Mouse (Mus musculus) stomach, postnatal 0 days (tissue): ENCODE data around the gene Tff2. TPM values are rescaled to one million over a fixed set of nuclear protein-coding genes. Genes with fewer than 3 reads are reported as not detected.

Experiments used
- ATAC-seq: fragments of 200-750 bp; cut with Nextera tagmentation; 2 replicates; pipeline ENCODE4 v1.8.0; 2017; ENCODE audit not compliant: low FRiP score, low TSS enrichment
- DNase-seq: peaks from one replicate; pipeline ENCODE4 v3.0.0-alpha.2; 2016; ENCODE audit warnings: low spot score
- H3K27ac ChIP-seq: fragments of 300-500 bp; sonication (generic); replicated peaks from 2 replicates; pipeline ENCODE4 v1.5.1; 2014; ENCODE audit warnings: mild to moderate bottlenecking, control low read depth
- H3K27me3 ChIP-seq: fragments of 300-500 bp; sonication (generic); 2 replicates; pipeline ENCODE4 v1.6.1; 2014; ENCODE audit warnings: low read length; ENCODE audit not compliant: control insufficient read depth, insufficient read depth
- H3K36me3 ChIP-seq: fragments of 300-500 bp; sonication (generic); 2 replicates; pipeline ENCODE4 v1.6.1; 2014; ENCODE audit warnings: low read length, mixed read lengths; ENCODE audit not compliant: control insufficient read depth, insufficient read depth
- H3K4me1 ChIP-seq: fragments of 300-500 bp; sonication (generic); replicated peaks from 2 replicates; pipeline ENCODE4 v1.6.1; 2014; ENCODE audit warnings: antibody characterized with exemption; ENCODE audit not compliant: control insufficient read depth, insufficient read depth
- H3K4me2 ChIP-seq: fragments of 300-500 bp; sonication (generic); replicated peaks from 2 replicates; pipeline ENCODE4 v1.6.1; 2014; ENCODE audit warnings: low read depth, mild to moderate bottlenecking, control low read depth, moderate library complexity
- H3K4me3 ChIP-seq: fragments of 300-500 bp; sonication (generic); 2 replicates; pipeline ENCODE4 v1.5.1; 2014; ENCODE audit warnings: low read depth, low read length, control low read depth
- H3K9ac ChIP-seq: fragments of 300-500 bp; sonication (generic); 2 replicates; pipeline ENCODE4 v1.6.1; 2014; ENCODE audit warnings: mild to moderate bottlenecking, low read length, control low read depth, mixed read lengths
- H3K9me3 ChIP-seq: fragments of 300-500 bp; sonication (generic); 2 replicates; pipeline ENCODE4 v1.6.1; 2016; ENCODE audit warnings: low read length; ENCODE audit not compliant: control insufficient read depth
- CTCF ChIP-seq: IDR thresholded peaks from 2 replicates; pipeline ENCODE4 v1.5.1; 2016; ENCODE audit warnings: antibody characterized with exemption, low read depth, mild to moderate bottlenecking, moderate library complexity
- EP300 ChIP-seq: optimal IDR thresholded peaks from 2 replicates; pipeline ENCODE3; 2016; ENCODE audit warnings: antibody characterized with exemption
- WGBS: fragments of 180-500 bp; shearing (Covaris S2); extraction: QIAGEN DNeasy Blood & Tissue Kit; methylation state at CpG from one replicate; pipeline ENCODE4 v1.1.7; 2014; 5-methylcytosine and 5-hydroxymethylcytosine counted together
- polyA plus RNA-seq: library from polyadenylated mRNA; unstranded; fragments of >200 nt; fragmentation: Nextera tagmentation; extraction: Ambion mirVana; gene quantifications from 2 replicates; pipeline ENCODE4 v1.2.1, GENCODE M21; 2015

The Tff2 gene
- polyA plus RNA-seq, 1 experiment from 2014 or later = 948 TPM

DNA sequence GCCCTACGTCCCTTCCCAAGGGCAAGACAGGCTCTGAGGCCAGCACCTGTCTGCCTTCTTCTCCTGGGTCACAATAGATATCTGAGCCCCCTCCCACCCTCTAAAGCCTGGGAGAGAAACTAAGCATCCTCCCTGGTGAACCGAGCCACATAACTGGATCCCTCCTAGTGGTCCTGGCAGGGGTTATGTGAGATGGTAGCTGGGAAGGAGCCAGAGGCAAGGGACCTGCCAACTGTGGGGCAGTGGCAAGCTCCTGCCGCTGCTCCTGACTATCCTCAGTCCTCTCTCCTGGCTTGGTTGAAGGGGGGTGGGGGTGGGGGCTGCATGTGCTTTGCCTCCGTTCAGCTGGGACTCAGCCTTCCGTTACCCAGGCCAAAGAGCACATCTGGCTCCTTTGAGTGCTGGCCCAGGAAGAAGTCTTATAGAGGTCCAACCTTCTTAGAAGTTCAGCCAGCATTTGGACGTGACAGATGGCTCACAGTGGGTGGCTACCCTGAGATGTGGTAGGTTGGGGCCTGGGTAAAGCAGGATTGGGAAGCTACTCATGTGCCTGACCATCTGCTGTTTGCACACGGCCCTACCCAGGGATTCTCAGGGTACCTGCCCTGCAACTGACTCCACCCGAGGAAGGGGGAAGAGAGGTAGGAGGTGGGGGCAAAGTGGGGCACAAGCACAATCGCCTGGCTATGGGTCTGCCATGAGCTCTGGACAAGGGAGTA, 18.4 kb downstream of the Tff2 start:
- H3K36me3 ChIP-seq = no peaks in the 10 kb centered on the region
- H3K4me3 ChIP-seq = no peak overlapping the region
- H3K27ac ChIP-seq = no peak overlapping the region
- no peaks in the 10 kb centered on the region for H3K9me3 ChIP-seq
- H3K9ac ChIP-seq = no peak overlapping the region
- H3K27me3 ChIP-seq = no peaks in the 10 kb centered on the region
- TF ChIP-seq CTCF (no peak), EP300 (no peak)
- H3K4me2 ChIP-seq = no peak overlapping the region
- WGBS = 40% methylated on average over 9 of the region's 9 CpGs
- no peaks in the 10 kb centered on the region for H3K4me1 ChIP-seq
- DNase-seq = no peak
- ATAC-seq = peak; percentile 9; the same call in 1 of the 2 replicates

DNA sequence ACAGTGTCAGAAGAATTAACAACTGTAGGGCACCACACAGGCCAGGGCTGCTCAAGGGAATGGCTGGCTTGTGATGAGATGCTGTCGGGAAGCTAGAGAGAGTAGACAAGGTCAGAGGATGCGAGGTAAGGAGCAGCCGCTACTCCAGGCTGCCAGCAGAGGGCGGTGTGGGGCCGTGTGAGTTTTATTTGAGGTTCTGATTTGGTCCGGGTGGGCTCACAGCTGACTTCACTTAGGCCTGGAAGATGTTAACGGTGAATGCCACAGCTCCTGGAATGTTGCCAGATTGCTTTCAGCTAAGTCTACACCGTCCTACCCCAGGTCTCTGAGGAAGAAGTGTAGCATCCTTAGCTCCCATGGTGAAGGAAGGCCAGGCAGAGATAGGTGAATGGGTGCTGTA, 22.1 kb downstream of the Tff2 start:
- DNase-seq (peak; percentile 70), ATAC-seq (no peak)
- Histone ChIP-seq H3K9me3 (no peaks in the 10 kb centered on the region), H3K4me2 (no peak overlapping the region), H3K27me3 (no peaks in the 10 kb centered on the region), H3K36me3 (no peaks in the 10 kb centered on the region), H3K4me3 (no peak overlapping the region), H3K4me1 (no peaks in the 10 kb centered on the region), H3K9ac (no peak overlapping the region), H3K27ac (no peak overlapping the region)
- TF ChIP-seq EP300 = no peak
- TF ChIP-seq CTCF = peak; percentile 89
- WGBS = 7% methylated on average over 8 of the region's 8 CpGs

DNA sequence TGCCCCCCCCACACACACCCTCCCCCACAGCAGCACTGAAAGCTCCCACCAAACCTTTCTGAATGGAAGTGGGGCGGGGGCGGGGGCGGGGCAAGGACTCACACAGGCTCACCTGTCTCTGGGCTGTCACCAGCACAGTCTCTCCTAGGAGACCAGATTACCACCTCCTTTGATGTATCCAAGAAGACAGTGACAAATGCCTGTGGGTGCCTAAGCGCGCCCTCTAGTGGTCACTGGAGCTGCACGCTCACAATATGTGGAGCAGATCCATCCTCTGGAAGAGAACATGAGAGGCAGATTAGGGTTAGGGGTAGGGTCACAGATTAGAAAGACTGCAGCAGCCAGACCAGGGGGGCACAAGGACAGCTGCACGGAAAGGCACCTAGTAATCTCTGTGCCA, 24.7 kb downstream of the Tff2 start:
- no peaks in the 10 kb centered on the region for H3K27me3 ChIP-seq
- H3K27ac ChIP-seq = no peak overlapping the region
- TF ChIP-seq EP300 (no peak), CTCF (peak; percentile 97)
- no peaks in the 10 kb centered on the region for H3K36me3 ChIP-seq
- H3K9me3 ChIP-seq = no peaks in the 10 kb centered on the region
- H3K9ac ChIP-seq = no peak overlapping the region
- H3K4me1 ChIP-seq = no peaks in the 10 kb centered on the region
- DNase-seq (peak; percentile 81), ATAC-seq (peak; percentile 50; the same call in 1 of the 2 replicates)
- no peak overlapping the region for H3K4me3 ChIP-seq
- WGBS = 7% methylated on average over 7 of the region's 7 CpGs
- H3K4me2 ChIP-seq = no peak overlapping the region

DNA sequence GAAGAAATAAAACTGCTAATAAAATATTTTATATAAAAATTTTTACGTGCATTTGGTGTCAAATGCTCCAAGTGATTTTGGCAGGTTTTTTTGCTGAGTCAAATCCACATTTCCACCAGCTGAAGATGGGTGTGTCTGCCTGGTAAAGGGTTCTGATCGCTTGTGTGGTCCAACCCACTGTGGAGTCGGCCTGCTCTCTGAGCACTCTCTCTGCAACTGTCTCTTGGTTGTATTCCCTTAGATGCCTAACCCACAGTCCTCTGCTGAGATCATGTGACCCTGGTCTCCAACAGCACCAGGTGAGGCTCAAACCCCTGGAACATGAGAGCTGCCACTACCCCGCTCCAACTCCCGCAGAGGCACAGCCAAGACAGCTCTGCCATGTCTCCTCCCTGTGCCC, 26.1 kb downstream of the Tff2 start:
- WGBS = 80% methylated on average over 5 of the region's 5 CpGs
- Histone ChIP-seq H3K27ac (no peak overlapping the region), H3K4me1 (no peaks in the 10 kb centered on the region), H3K27me3 (no peaks in the 10 kb centered on the region), H3K9ac (no peak overlapping the region), H3K36me3 (no peaks in the 10 kb centered on the region), H3K4me3 (no peak overlapping the region), H3K9me3 (no peaks in the 10 kb centered on the region), H3K4me2 (no peak overlapping the region)
- ATAC-seq (no peak), DNase-seq (no peak)
- TF ChIP-seq CTCF (no peak), EP300 (no peak)

DNA sequence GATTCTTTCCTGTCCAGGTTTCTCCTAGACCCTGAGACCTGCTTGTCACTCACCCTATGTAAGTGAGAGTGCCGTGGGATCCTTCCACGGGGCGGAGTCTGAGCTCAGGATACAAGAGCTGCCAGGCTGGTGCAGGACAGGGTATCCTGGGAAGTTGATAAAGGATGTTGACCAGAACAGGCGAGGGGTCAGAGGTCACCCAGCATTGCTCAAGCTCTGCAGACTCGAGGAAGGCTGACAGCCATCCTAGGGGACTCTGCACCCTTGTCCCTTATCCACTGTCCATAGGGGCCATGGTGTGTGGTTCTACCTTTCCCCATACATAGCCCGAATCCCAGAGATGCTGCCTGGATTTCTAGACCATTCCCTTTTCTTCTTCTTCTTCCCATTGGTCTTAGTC, 28.0 kb downstream of the Tff2 start:
- H3K9me3 ChIP-seq = no peaks in the 10 kb centered on the region
- H3K27me3 ChIP-seq = no peaks in the 10 kb centered on the region
- TF ChIP-seq EP300 (no peak), CTCF (no peak)
- no peak overlapping the region for H3K9ac ChIP-seq
- H3K4me1 ChIP-seq = no peaks in the 10 kb centered on the region
- no peaks in the 10 kb centered on the region for H3K36me3 ChIP-seq
- no peak for DNase-seq
- no peak overlapping the region for H3K27ac ChIP-seq
- WGBS = 46% methylated on average over 6 of the region's 6 CpGs
- no peak overlapping the region for H3K4me2 ChIP-seq
- no peak for ATAC-seq
- H3K4me3 ChIP-seq = no peak overlapping the region

DNA sequence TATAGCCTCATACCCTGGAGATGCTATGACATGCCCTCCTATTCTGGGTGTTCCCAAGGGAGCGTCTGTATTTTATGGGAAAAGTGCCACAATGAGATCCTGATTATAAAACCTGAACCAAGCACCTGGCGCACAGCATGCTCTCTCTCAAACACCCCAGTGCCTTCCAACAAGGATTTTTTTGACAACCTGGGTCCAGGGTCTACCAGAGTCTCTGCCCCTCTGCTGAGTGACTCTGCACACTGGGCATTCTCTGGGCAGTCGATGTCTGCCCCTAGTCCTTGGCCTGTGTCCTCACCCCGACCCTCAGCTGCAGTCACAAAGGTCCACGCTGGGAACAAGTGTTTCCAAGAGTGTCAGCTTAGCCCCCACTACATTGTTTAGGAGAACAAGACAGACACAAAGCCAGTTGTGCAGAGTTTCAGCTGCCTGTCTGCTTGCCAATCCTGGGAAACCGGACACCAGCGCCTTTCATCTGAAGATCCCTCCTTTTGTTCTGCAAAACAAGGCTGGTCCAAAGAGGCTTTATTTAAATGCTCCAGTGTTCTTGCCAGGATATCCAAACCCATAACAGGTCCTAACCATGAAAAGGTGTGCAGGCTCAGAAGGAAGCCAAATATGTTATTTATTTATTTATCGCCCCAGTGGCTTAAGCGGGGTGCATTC, 30.8 kb downstream of the Tff2 start:
- no peaks in the 10 kb centered on the region for H3K9me3 ChIP-seq
- H3K36me3 ChIP-seq = no peaks in the 10 kb centered on the region
- DNase-seq (no peak), ATAC-seq (no peak)
- no peak for TF ChIP-seq EP300
- TF ChIP-seq CTCF = no peak
- no peak overlapping the region for H3K27ac ChIP-seq
- H3K4me3 ChIP-seq = no peak overlapping the region
- WGBS = 63% methylated on average over 9 of the region's 9 CpGs
- no peaks in the 10 kb centered on the region for H3K4me1 ChIP-seq
- no peak overlapping the region for H3K9ac ChIP-seq
- no peaks in the 10 kb centered on the region for H3K27me3 ChIP-seq
- no peak overlapping the region for H3K4me2 ChIP-seq
